11 mouse cellular contexts compared by ENCODE assay signal in genomic region chr14:28535814-28536213, GRCm38 (mm10). TPM values are rescaled to one million over a fixed set of nuclear protein-coding genes. Genes with fewer than 3 reads are reported as not detected.
A peak's percentile ranks its signal among the peaks of the same experiment; 100 is the strongest.
DNase-seq lines count a peak whose midpoint lies in the region; ATAC-seq and TF ChIP-seq lines count a peak whose summit lies in the region.
"Had no signal": no experiment of that assay in that cellular context is flagged by ENCODE, and none has a peak within 500 bp of the region (broad histone marks: within the 10 kb centered on the region; RNA-seq: fewer than 3 reads in every experiment).

No protein-coding gene starts in this region.

- DNase-seq in forebrain, embryonic 14.5 days (ENCODE audit: low spot score), result peak; percentile 75
- DNase-seq in midbrain, embryonic 14.5 days, result peak; percentile 33
- DNase-seq in cerebellum, postnatal 4 days (ENCODE audit: low spot score in 2 of 2), result peak; percentile 59 to 77
- peak; percentile 19 to 22 for DNase-seq in layer of hippocampus, adult 2 months (ENCODE audit: low spot score in 2 of 2)
- DNase-seq in left cerebral cortex, adult 2 months (ENCODE audit: extremely low spot score in 1 of 2, low spot score in 2 of 2), result no peak
- DNase-seq in adrenal gland, adult 18-20 months (ENCODE audit: low spot score in 2 of 2), result no peak
- DNase-seq: liver had no signal

- no peaks in the 10 kb centered on the region for H3K36me3 ChIP-seq in forebrain, embryonic 14.5 days (ENCODE audit: control insufficient read depth, insufficient read depth, low read length)
- no peaks in the 10 kb centered on the region for H3K36me3 ChIP-seq in forebrain, embryonic 12.5 days (replicated peaks)
- H3K36me3 ChIP-seq in midbrain, embryonic 14.5 days (ENCODE audit: control insufficient read depth, insufficient read depth, low read length), result no peaks in the 10 kb centered on the region
- no peaks in the 10 kb centered on the region for H3K36me3 ChIP-seq in midbrain, embryonic 13.5 days
- H3K36me3 ChIP-seq: heart, embryonic 13.5 days had no signal

- no peak overlapping the region for H3K4me2 ChIP-seq in forebrain, embryonic 14.5 days (ENCODE audit: low read length)
- H3K4me2 ChIP-seq in forebrain, embryonic 12.5 days, result no peak overlapping the region
- H3K4me2 ChIP-seq in midbrain, embryonic 14.5 days (ENCODE audit: low read length), result no peak overlapping the region
- no peak overlapping the region for H3K4me2 ChIP-seq in midbrain, embryonic 13.5 days (replicated peaks)
- H3K4me2 ChIP-seq: heart, embryonic 13.5 days had no signal

- H3K4me3 ChIP-seq in forebrain, embryonic 14.5 days (ENCODE audit: low read depth, low read length), result no peak overlapping the region
- no peak overlapping the region for H3K4me3 ChIP-seq in forebrain, embryonic 12.5 days (replicated peaks)
- no peak overlapping the region for H3K4me3 ChIP-seq in midbrain, embryonic 14.5 days (replicated peaks; ENCODE audit: low read depth, low read length)
- H3K4me3 ChIP-seq in midbrain, embryonic 13.5 days (replicated peaks), result no peak overlapping the region
- H3K4me3 ChIP-seq in layer of hippocampus, adult 2 months, result no peak overlapping the region
- H3K4me3 ChIP-seq in left cerebral cortex, adult 2 months, result no peak overlapping the region
- H3K4me3 ChIP-seq: heart, embryonic 13.5 days had no signal

- no peaks in the 10 kb centered on the region for H3K9me3 ChIP-seq in forebrain, embryonic 14.5 days (replicated peaks; ENCODE audit: control insufficient read depth, low read length)
- H3K9me3 ChIP-seq in forebrain, embryonic 12.5 days, result no peaks in the 10 kb centered on the region
- H3K9me3 ChIP-seq in midbrain, embryonic 14.5 days (ENCODE audit: control insufficient read depth, low read length), result no peaks in the 10 kb centered on the region
- H3K9me3 ChIP-seq in midbrain, embryonic 13.5 days, result no peaks in the 10 kb centered on the region
- H3K9me3 ChIP-seq: heart, embryonic 13.5 days had no signal

- ATAC-seq in forebrain, embryonic 14.5 days, result peak; percentile 61; the same call in 1 of the 2 replicates
- no peak for ATAC-seq in forebrain, embryonic 12.5 days (ENCODE audit: low FRiP score)
- ATAC-seq in midbrain, embryonic 14.5 days (ENCODE audit: low FRiP score, low TSS enrichment), result no peak
- no peak for ATAC-seq in midbrain, embryonic 13.5 days

- 0 out of 2 replicates have a peak overlapping the region, but pooled peaks have one; percentile 0 for H3K27ac ChIP-seq in forebrain, embryonic 14.5 days (ENCODE audit: low read depth, low read length)
- no peak overlapping the region for H3K27ac ChIP-seq in forebrain, embryonic 12.5 days
- H3K27ac ChIP-seq in midbrain, embryonic 14.5 days (replicated peaks; ENCODE audit: low read depth, low read length), result no peak overlapping the region
- no peak overlapping the region for H3K27ac ChIP-seq in midbrain, embryonic 13.5 days
- no peak overlapping the region for H3K27ac ChIP-seq in layer of hippocampus, adult 2 months
- H3K27ac ChIP-seq in left cerebral cortex, adult 2 months, result no peak overlapping the region
- H3K27ac ChIP-seq: heart, embryonic 13.5 days had no signal

- TF ChIP-seq CTCF in layer of hippocampus, adult 2 months (conservative IDR thresholded peaks at IDR 0.05), result no peak
- TF ChIP-seq CTCF in left cerebral cortex, adult 2 months (IDR thresholded peaks at IDR 0.05), result no peak

- 42% methylated on average over 4 of the region's 4 CpGs for WGBS in forebrain, embryonic 14.5 days
- WGBS in forebrain, embryonic 12.5 days, result 79% methylated on average over 4 of the region's 4 CpGs
- WGBS in midbrain, embryonic 14.5 days, result 79% methylated on average over 4 of the region's 4 CpGs
- 77% methylated on average over 4 of the region's 4 CpGs for WGBS in midbrain, embryonic 13.5 days

- H3K4me1 ChIP-seq in forebrain, embryonic 14.5 days (ENCODE audit: control insufficient read depth, insufficient read depth, low read length), result peaks cover 5% of the 10 kb centered on the region; the same call in 1 of the 2 replicates
- H3K4me1 ChIP-seq in forebrain, embryonic 12.5 days, result no peaks in the 10 kb centered on the region
- no peaks in the 10 kb centered on the region for H3K4me1 ChIP-seq in midbrain, embryonic 14.5 days (ENCODE audit: control insufficient read depth, insufficient read depth, low read length)
- H3K4me1 ChIP-seq in midbrain, embryonic 13.5 days (replicated peaks), result no peaks in the 10 kb centered on the region

- H3K9ac ChIP-seq in forebrain, embryonic 14.5 days (ENCODE audit: low read length), result no peak overlapping the region
- H3K9ac ChIP-seq in forebrain, embryonic 12.5 days, result no peak overlapping the region
- H3K9ac ChIP-seq in midbrain, embryonic 14.5 days (replicated peaks; ENCODE audit: low read length), result no peak overlapping the region
- H3K9ac ChIP-seq in midbrain, embryonic 13.5 days (replicated peaks), result no peak overlapping the region
- H3K9ac ChIP-seq: heart, embryonic 13.5 days had no signal

- intact Hi-C loops in left cerebral cortex, adult 2 months (cut with DNase I), result no loop called here

- H3K27me3 ChIP-seq in forebrain, embryonic 14.5 days (replicated peaks; ENCODE audit: control insufficient read depth, insufficient read depth, low read length), result no peaks in the 10 kb centered on the region
- 0 out of 2 replicates have a peak, but pooled peaks cover 3% of the 10 kb centered on the region for H3K27me3 ChIP-seq in forebrain, embryonic 12.5 days
- no peaks in the 10 kb centered on the region for H3K27me3 ChIP-seq in midbrain, embryonic 14.5 days (ENCODE audit: control insufficient read depth, insufficient read depth, low read length)
- no peaks in the 10 kb centered on the region for H3K27me3 ChIP-seq in midbrain, embryonic 13.5 days

RNA-seq across cellular contexts. Expression of gene Wnt5a, which starts 31.3 kb away (rescaled TPM):
- 12.5 and 14.1 TPM in 2 replicates for polyA plus RNA-seq in forebrain, embryonic 14.5 days (2014; fragmentation: Nextera tagmentation; extraction: Ambion mirVana)
- 16.1 and 20.3 TPM in 2 replicates for polyA plus RNA-seq in forebrain, embryonic 12.5 days (2016; fragmentation: Nextera tagmentation; extraction: Ambion mirVana)
- polyA plus RNA-seq in midbrain, embryonic 14.5 days (2014; fragmentation: Nextera tagmentation; extraction: Ambion mirVana), result 12.1 and 17.3 TPM in 2 replicates
- polyA plus RNA-seq in midbrain, embryonic 13.5 days (2015; fragmentation: Nextera tagmentation; extraction: Ambion mirVana), result 14.4 and 17.9 TPM in 2 replicates
- total RNA-seq in layer of hippocampus, adult 2 months (2021), result 10 to 100 TPM in 1 of 2 experiments, 1 to 10 TPM in 1; 9.8 to 11.9 TPM
- 10 to 100 TPM in 1 of 2 experiments, 1 to 10 TPM in 1; 9.6 to 10.1 TPM for total RNA-seq in left cerebral cortex, adult 2 months (2021)
- 10 to 100 TPM; 29.2 to 37.4 TPM for total RNA-seq in adrenal gland, adult 18-20 months (2021)
- total RNA-seq: megakaryocyte-erythroid progenitor cell, adult 5-6 weeks had no signal

Comparison
In these comparisons a context has a peak if more than half of its experiments do, and no peak if none do; other contexts are left out.
1. DNase-seq: peak in forebrain, embryonic 14.5 days (single experiment), midbrain, embryonic 14.5 days (single experiment), cerebellum, postnatal 4 days (2 of 2) and layer of hippocampus, adult 2 months (2 of 2); none in left cerebral cortex, adult 2 months (0 of 2) and adrenal gland, adult 18-20 months (0 of 2).